Mouse (Mus musculus) v-Abl transformed pro-B cells (cell line): ENCODE results near the gene Bms1.

Source experiments
- in situ Hi-C, 2 experiments: fragments of 400-800 bp; cut with MboI; formaldehyde crosslinking; loops; one replicate each; pipeline ENCODE4 v1.15.1; 2025; ENCODE audit not compliant: unreplicated experiment in 2 of 2

The Bms1 gene

DNA sequence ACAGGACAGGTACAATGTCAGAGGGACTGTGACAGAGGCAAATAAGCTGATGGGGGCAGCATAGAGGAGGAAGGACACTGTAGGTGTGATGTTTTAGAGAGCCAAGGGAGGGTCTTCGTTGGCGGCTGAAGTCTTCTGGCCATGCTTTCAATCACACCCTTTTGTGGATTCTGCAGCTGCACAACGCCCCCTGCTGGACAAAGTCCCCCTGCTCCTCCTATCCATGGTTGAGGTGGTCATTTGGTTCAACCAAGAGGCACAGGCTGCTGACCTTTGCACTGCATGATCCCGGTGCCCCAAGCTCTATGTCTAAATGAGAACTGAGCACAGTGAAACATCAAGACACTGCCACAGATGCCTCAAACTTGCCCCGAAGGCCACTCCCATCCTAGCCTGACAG, 46.0 kb downstream of the Bms1 start:
- in situ Hi-C loops = loop anchor here in 1 of 2 experiments (10.0 kb wide), 1 partner anchor 438 kb away; the partner anchor contains the start of gene Fxyd4

DNA sequence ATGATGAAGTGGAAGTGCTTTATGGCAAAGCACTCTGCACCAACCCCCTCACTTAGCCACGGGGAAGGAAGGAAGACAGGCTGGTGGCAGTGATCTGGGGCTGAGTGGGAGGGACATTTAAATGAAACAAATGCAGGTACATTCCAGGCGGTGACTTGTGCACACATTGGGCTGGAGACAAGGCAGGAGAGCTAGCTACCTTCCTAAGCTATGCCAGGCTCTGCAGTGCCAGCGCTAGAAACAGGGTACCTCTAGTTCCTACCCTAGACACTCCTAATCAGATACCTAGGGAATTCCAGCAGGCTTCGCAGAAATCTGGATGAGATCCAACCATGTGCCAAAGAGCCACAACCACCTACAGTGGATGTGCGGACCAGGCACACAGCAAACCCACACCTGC, 46.5 kb downstream of the Bms1 start:
- in situ Hi-C loops = loop anchor here in 1 of 2 experiments (10.0 kb wide), 1 partner anchor 438 kb away; the partner anchor contains the start of gene Fxyd4

- in situ Hi-C loops = no loop called here
Measured at GRCm38 (mm10) chr6:118367502-118367901, 51.8 kb downstream of the Bms1 start.

DNA sequence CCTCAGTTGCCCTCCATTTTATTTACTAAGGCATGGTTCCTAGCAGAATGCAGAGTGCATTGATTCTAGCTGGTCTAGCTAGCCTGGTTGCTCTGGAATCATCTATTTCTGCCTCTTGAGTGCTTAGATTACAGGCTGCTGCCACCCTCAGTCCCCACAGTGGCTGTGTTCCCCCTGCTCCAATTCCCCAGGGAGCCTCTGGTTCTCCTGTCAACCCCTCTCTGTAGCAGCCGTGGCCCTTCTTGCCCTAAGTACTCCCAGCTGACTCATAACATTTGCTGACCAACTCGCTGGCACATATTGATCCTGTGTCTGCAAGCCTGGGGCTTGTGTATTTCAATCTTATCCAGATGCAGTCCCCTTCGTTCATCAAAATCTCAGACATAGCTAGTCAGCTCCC, 53.1 kb downstream of the Bms1 start:
- in situ Hi-C loops = no loop called here

DNA sequence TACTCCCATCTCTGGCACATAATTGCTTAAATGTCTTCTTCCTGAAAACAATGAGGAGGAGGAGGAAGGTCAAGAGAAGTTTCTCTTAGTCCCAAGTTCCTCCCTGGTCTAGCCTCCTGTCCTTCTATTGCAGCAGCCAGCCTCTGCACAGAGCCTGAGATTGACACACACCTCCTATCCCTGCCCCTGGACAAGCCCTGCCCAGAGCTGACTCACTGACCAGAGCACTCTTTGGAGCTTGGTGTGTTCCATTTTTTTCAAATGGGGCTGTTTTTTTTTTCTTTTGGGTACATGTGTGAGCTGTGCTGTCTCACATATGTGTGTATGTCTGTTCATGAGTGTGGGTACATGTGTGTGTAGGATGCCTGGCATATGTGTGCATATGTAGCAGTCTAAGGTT, 53.5 kb downstream of the Bms1 start:
- in situ Hi-C loops = no loop called here

DNA sequence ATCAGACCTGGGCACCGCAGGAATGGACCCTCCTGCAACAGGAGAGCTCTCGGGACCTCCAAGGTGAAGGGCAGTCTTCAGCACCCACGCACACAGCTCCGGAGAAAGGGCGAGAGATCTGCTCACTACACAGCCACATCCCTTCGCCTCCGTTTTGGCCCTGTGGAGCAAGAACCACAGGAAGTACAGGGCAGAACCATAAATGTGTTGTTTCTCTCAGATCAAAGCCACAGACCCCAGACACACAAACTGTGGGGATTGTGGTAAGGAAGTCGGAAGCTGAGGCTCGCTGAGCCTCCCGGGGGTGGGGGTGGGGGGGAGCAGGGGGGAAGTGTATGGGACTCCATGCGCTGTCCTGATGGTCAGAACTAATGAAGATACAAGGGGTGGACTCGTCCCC, 68.9 kb downstream of the Bms1 start:
- in situ Hi-C loops = no loop called here

DNA sequence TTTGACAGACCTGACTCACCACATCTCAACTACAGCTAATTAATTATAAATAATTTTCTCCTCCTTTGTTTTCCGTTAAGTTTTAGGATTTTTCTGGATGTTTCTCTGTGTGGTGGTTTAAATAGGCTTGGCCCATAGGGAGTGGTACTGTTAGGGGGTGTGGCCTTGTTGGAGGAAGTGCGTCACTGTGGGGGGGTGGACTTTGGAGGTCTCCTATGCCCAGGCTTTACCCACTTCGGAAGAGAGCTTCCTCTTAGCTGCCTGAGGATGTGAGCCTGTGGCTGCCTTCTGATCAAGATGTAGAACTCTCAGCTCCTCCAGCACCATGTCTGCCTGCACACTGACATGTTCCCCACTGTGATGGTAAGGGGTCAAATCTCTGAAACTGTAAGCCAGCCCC, 71.1 kb downstream of the Bms1 start:
- in situ Hi-C loops = no loop called here

DNA sequence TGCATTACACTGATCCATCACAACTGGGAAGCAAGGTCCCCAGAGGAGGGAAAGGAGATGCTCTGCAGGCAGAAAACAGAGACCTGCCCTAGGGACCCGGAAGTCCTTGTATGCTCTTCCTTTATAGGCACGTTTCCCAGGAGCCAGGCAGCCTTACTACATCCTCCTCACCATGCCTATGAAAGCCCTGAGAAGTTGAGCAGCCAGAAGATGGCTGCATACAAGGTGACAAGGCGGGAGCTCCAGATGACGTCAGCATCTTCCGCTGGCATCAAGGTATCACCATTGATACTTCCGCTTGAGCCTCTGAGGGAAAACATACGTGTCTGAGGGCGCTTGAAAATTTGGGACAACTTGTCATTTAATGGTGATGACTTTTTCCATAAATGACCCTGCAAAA, 72.0 kb downstream of the Bms1 start:
- in situ Hi-C loops = no loop called here

DNA sequence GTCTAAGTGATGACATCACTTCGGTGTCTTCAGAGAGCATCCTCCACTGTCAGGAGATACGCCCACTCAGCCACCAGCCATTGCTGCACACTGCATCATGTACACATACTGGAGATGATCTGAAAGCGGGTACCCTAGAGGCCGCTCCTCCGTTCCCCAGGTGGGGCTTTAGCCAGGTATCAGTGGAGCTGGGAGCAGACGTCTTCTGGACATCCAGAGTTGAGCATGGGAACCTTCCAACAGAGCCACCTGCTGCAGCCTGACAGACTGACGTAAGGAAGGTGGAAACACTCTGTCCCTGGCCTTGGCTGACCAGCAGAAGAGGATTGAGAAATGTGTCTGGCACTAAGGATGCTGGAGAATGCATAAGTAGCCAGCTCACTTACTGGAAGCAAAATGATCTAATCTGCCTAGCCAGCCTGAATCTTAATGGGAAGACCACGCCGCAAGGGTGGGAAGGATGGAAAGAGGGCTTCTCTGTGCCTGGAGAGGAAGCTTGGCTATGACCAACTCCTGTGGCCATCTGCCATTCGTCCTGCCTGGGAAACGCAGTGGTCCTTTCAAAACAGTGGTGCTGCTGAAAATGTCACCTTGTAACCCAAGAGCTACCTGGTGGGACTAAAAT, 77.3 kb downstream of the Bms1 start:
- in situ Hi-C loops = no loop called here

GRCm38 (mm10) chr6:118337660-118338059, 81.6 kb downstream of the Bms1 start:
- in situ Hi-C loops = no loop called here

- in situ Hi-C loops = no loop called here
Measured at GRCm38 (mm10) chr6:118336541-118337480, 82.5 kb downstream of the Bms1 start.

DNA sequence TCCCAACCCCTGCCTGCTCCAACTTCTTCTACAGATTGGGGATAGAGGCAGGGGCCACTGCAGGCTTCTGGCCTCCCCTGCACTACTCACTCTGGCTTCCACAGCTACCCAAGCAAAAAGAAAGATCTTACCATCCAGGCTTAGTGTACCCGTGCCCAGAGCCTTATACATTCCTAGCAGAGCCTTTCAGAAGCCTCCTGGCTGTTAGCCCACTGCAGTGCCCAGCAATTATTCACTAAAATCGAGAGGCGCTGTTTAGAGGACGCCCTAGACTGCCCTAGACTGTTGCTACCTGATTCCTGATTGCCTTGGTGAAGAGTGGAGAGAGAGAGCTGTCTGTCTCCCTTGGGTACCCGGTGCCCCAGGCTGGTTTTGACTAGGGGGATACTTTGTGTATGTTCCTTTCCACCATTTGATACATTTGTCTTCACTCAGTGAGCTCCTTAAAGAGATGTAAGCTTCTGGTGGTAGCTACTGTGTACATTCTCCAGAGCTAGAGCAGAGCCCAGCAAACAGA, 83.3 kb downstream of the Bms1 start:
- in situ Hi-C loops = no loop called here

DNA sequence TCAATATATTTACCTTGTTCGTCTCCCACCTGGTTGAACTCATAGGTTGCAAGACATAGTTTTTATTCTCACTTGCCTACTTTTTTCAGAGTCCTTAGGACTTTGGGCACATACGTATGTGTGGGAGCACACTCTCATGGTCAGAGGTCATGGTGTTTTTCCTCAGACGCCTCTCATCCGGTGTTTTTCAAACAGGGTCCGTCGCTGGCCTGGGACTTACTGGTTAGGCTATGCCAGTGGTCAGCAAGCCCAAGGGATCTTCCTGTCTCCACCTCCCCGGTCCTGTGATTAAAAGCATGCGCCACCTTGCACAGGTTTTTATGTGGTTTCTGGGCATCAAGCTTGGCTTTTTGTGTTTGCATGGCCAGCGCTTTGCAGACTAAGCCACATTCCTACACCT, 85.4 kb downstream of the Bms1 start:
- in situ Hi-C loops = no loop called here
